Mouse (Mus musculus): ENCODE data around the gene Rsph14.

DNA sequence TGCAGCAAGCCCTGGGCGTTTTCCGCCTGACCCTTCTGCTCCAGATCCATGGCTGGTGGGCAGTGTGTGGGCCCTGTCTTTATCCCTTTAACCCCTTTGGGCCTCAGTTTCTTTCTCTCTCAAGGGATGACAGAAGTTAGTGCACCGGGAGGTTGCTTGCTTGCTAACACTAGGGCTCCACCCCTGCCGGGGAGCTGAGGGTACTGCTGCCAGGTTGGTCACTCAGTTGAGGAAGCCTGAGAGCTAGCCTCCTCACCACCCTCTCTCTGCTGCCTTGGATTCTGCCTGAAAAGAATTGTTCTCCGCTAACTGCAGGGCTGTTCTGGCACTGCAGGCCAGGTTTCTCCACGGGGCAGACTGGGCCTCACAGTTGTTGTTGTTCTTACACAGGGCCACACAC is 59.4 kb downstream of the Rsph14 start:
- TF ChIP-seq USF2 (IDR thresholded peaks at IDR 0.05; ENCODE audit: borderline replicate concordance in 1 of 2, insufficient read depth in 1 of 2, low read depth in 1 of 2, low read length in 2 of 2), result no peak
- TF ChIP-seq RCOR1 (IDR thresholded peaks at IDR 0.05; ENCODE audit: low read depth, low read length), result no peak
- TF ChIP-seq ETS1 (IDR thresholded peaks at IDR 0.05; ENCODE audit: low read depth, low read length), result no peak
- no peak for TF ChIP-seq POLR2A (IDR thresholded peaks at IDR 0.05; ENCODE audit: control insufficient read depth in 1 of 2, insufficient read depth in 1 of 2, low read depth in 1 of 2, low read length in 2 of 2, poor library complexity in 1 of 2)
- no peak for TF ChIP-seq CTCF (IDR thresholded peaks at IDR 0.05 in 2 of 3, conservative IDR thresholded peaks at IDR 0.05 in 1 of 3; ENCODE audit: control insufficient read depth in 1 of 3, insufficient read depth in 1 of 3, low read depth in 2 of 3, low read length in 3 of 3, poor library complexity in 1 of 3, severe bottlenecking in 1 of 3)
- TF ChIP-seq MAZ (IDR thresholded peaks at IDR 0.05; ENCODE audit: low read depth, low read length), result no peak
